Mouse (Mus musculus) spleen, adult 2 months (tissue): ENCODE data around the gene Pxt1. TPM values are rescaled to one million over a fixed set of nuclear protein-coding genes. Genes with fewer than 3 reads are reported as not detected.

Experiments
- DNase-seq, 2 experiments: peaks; one replicate each; pipeline versions ENCODE4 v3.0.0 to v3.0.0-alpha.2; 2012 to 2021; ENCODE audit warnings: low spot score in 2 of 2, low read depth in 1 of 2
- H3K27ac ChIP-seq: fragments of 200-500 bp; 2 replicates; pipeline ENCODE4 v1.5.1; 2012; ENCODE audit warnings: low read length, inconsistent platforms; ENCODE audit not compliant: insufficient read depth
- H3K27me3 ChIP-seq: fragments of 200-500 bp; 2 replicates; pipeline ENCODE4 v1.6.1; 2012; ENCODE audit warnings: mild to moderate bottlenecking, moderate library complexity, low read length, inconsistent platforms; ENCODE audit not compliant: control insufficient read depth, insufficient read depth
- H3K36me3 ChIP-seq: fragments of 200-500 bp; 2 replicates; pipeline ENCODE4 v1.6.1; 2012; ENCODE audit warnings: mild to moderate bottlenecking, low read length, inconsistent platforms; ENCODE audit not compliant: control insufficient read depth, insufficient read depth
- H3K4me1 ChIP-seq: fragments of 200-500 bp; 2 replicates; pipeline ENCODE4 v1.6.1; 2011; ENCODE audit warnings: inconsistent platforms; ENCODE audit not compliant: control insufficient read depth, insufficient read depth, insufficient read length
- H3K4me3 ChIP-seq: fragments of 200-500 bp; 2 replicates; pipeline ENCODE4 v1.5.1; 2011; ENCODE audit warnings: mild to moderate bottlenecking, inconsistent platforms; ENCODE audit not compliant: insufficient read depth, insufficient read length; ENCODE audit errors: extremely low read depth
- CTCF ChIP-seq: fragments of 200-500 bp; IDR thresholded peaks from 2 replicates; pipeline ENCODE4 v1.5.1; 2011; ENCODE audit warnings: mild to moderate bottlenecking, inconsistent platforms; ENCODE audit not compliant: insufficient read depth, insufficient read length, insufficient replicate concordance; ENCODE audit errors: extremely low read depth
- POLR2A ChIP-seq: fragments of 200-500 bp; IDR thresholded peaks from 2 replicates; pipeline ENCODE4 v1.6.1; 2011; ENCODE audit warnings: low read depth, low read length, inconsistent platforms
- WGBS: fragments of 180-500 bp; shearing (Covaris S2); methylation state at CpG from one replicate; pipeline ENCODE4 v1.1.7; 2018; 5-methylcytosine and 5-hydroxymethylcytosine counted together
- polyA plus RNA-seq: library from polyadenylated mRNA; depleted of rRNA; stranded (reverse); fragments of >200 nt; gene quantifications from 2 replicates; pipeline ENCODE4 v1.2.3, GENCODE M21; 2012

Gene Pxt1
- polyA plus RNA-seq, 1 experiment = 0.18 TPM

- H3K27ac ChIP-seq = no peak overlapping the region
- 93% methylated on average over 13 of the region's 13 CpGs for WGBS
- TF ChIP-seq POLR2A (no peak), CTCF (no peak)
- H3K4me1 ChIP-seq = peaks cover 7% of the 10 kb centered on the region; the same call in 1 of the 2 replicates
- no peak for DNase-seq
- no peaks in the 10 kb centered on the region; the same call in 1 of the 2 replicates for H3K27me3 ChIP-seq
- H3K4me3 ChIP-seq = no peak overlapping the region
- no peaks in the 10 kb centered on the region for H3K36me3 ChIP-seq
These were observed 38.2 kb downstream of the Pxt1 start for GRCm38 (mm10) chr17:28905377-28905916.

- DNase-seq = peak in 1 of 2 experiments; percentile 51
- peak; percentile 70; the same call in 1 of the 2 replicates for TF ChIP-seq CTCF
- no peak for TF ChIP-seq POLR2A
- Histone ChIP-seq H3K27ac (no peak overlapping the region), H3K4me1 (peaks cover 7% of the 10 kb centered on the region; the same call in 1 of the 2 replicates), H3K36me3 (no peaks in the 10 kb centered on the region), H3K4me3 (no peak overlapping the region), H3K27me3 (no peaks in the 10 kb centered on the region; the same call in 1 of the 2 replicates)
- 50% methylated on average over 23 of the region's 23 CpGs for WGBS
These were observed 38.9 kb downstream of the Pxt1 start for GRCm38 (mm10) chr17:28904546-28905376.

GRCm38 (mm10) chr17:28901559-28901958 lies 42.1 kb downstream of the Pxt1 start:
- Histone ChIP-seq H3K4me1 (peaks cover 12% of the 10 kb centered on the region), H3K27ac (no peak overlapping the region), H3K4me3 (no peak overlapping the region), H3K27me3 (no peaks in the 10 kb centered on the region), H3K36me3 (no peaks in the 10 kb centered on the region)
- 84% methylated on average over 4 of the region's 4 CpGs for WGBS
- no peak for DNase-seq
- TF ChIP-seq POLR2A (no peak), CTCF (no peak)

GRCm38 (mm10) chr17:28899427-28899826 lies 44.2 kb downstream of the Pxt1 start:
- H3K27me3 ChIP-seq = no peaks in the 10 kb centered on the region
- H3K4me1 ChIP-seq = peaks cover 12% of the 10 kb centered on the region
- no peak for DNase-seq
- no peak for TF ChIP-seq CTCF
- no peak for TF ChIP-seq POLR2A
- H3K36me3 ChIP-seq = no peaks in the 10 kb centered on the region
- WGBS = 54% methylated on average over 19 of the region's 19 CpGs
- no peak overlapping the region; the same call in 1 of the 2 replicates for H3K27ac ChIP-seq
- H3K4me3 ChIP-seq = peak overlapping the region; percentile 33; the same call in 1 of the 2 replicates

- Histone ChIP-seq H3K27ac (no peak overlapping the region), H3K27me3 (no peaks in the 10 kb centered on the region), H3K4me1 (peaks cover 15% of the 10 kb centered on the region), H3K4me3 (no peak overlapping the region), H3K36me3 (no peaks in the 10 kb centered on the region)
- WGBS = 90% methylated on average over 5 of the region's 5 CpGs
- TF ChIP-seq CTCF (no peak), POLR2A (no peak)
- no peak for DNase-seq
These were observed 45.4 kb downstream of the Pxt1 start for GRCm38 (mm10) chr17:28898249-28898648.

- H3K27me3 ChIP-seq = no peaks in the 10 kb centered on the region
- no peak overlapping the region for H3K4me3 ChIP-seq
- no peak for TF ChIP-seq POLR2A
- TF ChIP-seq CTCF = no peak
- peaks cover 15% of the 10 kb centered on the region for H3K4me1 ChIP-seq
- no peak overlapping the region for H3K27ac ChIP-seq
- no peak for DNase-seq
- H3K36me3 ChIP-seq = no peaks in the 10 kb centered on the region
- WGBS = 61% methylated on average over 5 of the region's 5 CpGs
These were observed 45.8 kb downstream of the Pxt1 start for GRCm38 (mm10) chr17:28897817-28898216.
